Mouse (Mus musculus) hindbrain, postnatal 0 days (tissue): ENCODE measurements around the gene Ephx4. TPM values are rescaled to one million over a fixed set of nuclear protein-coding genes. Genes with fewer than 3 reads are reported as not detected.
"Not testable (repeated sequence)": the region's sequence is repeated elsewhere in the genome, so short reads cannot be mapped to it uniquely, and the experiment has no call there.

Experiments used
- ATAC-seq: fragments of 200-750 bp; cut with Nextera tagmentation; 2 replicates; pipeline ENCODE4 v1.8.0; 2017; ENCODE audit warnings: mild to moderate bottlenecking, moderate TSS enrichment, moderate library complexity
- DNase-seq: peaks from one replicate; pipeline ENCODE4 v3.0.0-alpha.2; 2015; ENCODE audit warnings: low spot score
- H3K27ac ChIP-seq: fragments of 300-500 bp; sonication (generic); 2 replicates; pipeline ENCODE4 v1.5.1; 2014; ENCODE audit warnings: mild to moderate bottlenecking
- H3K27me3 ChIP-seq: fragments of 300-500 bp; sonication (generic); 2 replicates; pipeline ENCODE4 v1.6.1; 2014; ENCODE audit warnings: low read length, mixed read lengths; ENCODE audit not compliant: insufficient read depth
- H3K36me3 ChIP-seq: fragments of 300-500 bp; sonication (generic); 2 replicates; pipeline ENCODE4 v1.6.1; 2014; ENCODE audit warnings: low read length, mixed read lengths; ENCODE audit not compliant: insufficient read depth
- H3K4me1 ChIP-seq: fragments of 300-500 bp; sonication (generic); 2 replicates; pipeline ENCODE4 v1.6.1; 2014; ENCODE audit warnings: antibody characterized with exemption, low read length, mixed read lengths; ENCODE audit not compliant: insufficient read depth
- H3K4me2 ChIP-seq: fragments of 300-500 bp; sonication (generic); 2 replicates; pipeline ENCODE4 v1.6.1; 2014; ENCODE audit warnings: low read depth, mild to moderate bottlenecking, low read length, moderate library complexity, mixed read lengths
- H3K4me3 ChIP-seq: fragments of 300-500 bp; sonication (generic); 2 replicates; pipeline ENCODE4 v1.5.1; 2014; ENCODE audit warnings: low read length
- H3K9ac ChIP-seq: fragments of 300-500 bp; sonication (generic); replicated peaks from 2 replicates; pipeline ENCODE4 v1.6.1; 2014; ENCODE audit warnings: mild to moderate bottlenecking, low read length, moderate library complexity, mixed read lengths
- H3K9me3 ChIP-seq: fragments of 300-500 bp; sonication (generic); 2 replicates; pipeline ENCODE4 v1.6.1; 2016; ENCODE audit warnings: low read length, mixed read lengths
- CTCF ChIP-seq: IDR thresholded peaks from 2 replicates; pipeline ENCODE4 v1.5.1; 2016; ENCODE audit warnings: antibody characterized with exemption, control low read depth, low read depth
- WGBS: fragments of 180-500 bp; shearing (Covaris S2); extraction: QIAGEN DNeasy Blood & Tissue Kit; methylation state at CpG from one replicate; pipeline ENCODE4 v1.1.7; 2014; 5-methylcytosine and 5-hydroxymethylcytosine counted together
- polyA plus RNA-seq: library from polyadenylated mRNA; unstranded; fragments of >200 nt; fragmentation: Nextera tagmentation; extraction: Ambion mirVana; gene quantifications from 2 replicates; pipeline ENCODE4 v1.2.1, GENCODE M21; 2015
- total RNA-seq: library from RNA; depleted of rRNA; stranded (reverse); fragments of >200 nt; gene quantifications from 2 replicates; pipeline ENCODE4 v1.2.3, GENCODE M21; 2014

Ephx4 gene
- total and polyA plus RNA-seq, 2 experiments from 2014 or later: 1.8 to 5.5 TPM

GRCm38 (mm10) chr5:107371335-107371734, 31.2 kb upstream of the Ephx4 start:
- no peaks in the 10 kb centered on the region for H3K27me3 ChIP-seq
- H3K4me1 ChIP-seq: no peaks in the 10 kb centered on the region
- DNase-seq (no peak), ATAC-seq (no peak)
- no peaks in the 10 kb centered on the region for H3K9me3 ChIP-seq
- TF ChIP-seq CTCF: no peak
- H3K4me3 ChIP-seq: no peak overlapping the region
- H3K36me3 ChIP-seq: peaks cover 9% of the 10 kb centered on the region; the same call in 1 of the 2 replicates
- WGBS: 88% methylated on average over 5 of the region's 5 CpGs
- no peak overlapping the region for H3K27ac ChIP-seq
- no peak overlapping the region for H3K4me2 ChIP-seq
- H3K9ac ChIP-seq: no peak overlapping the region

GRCm38 (mm10) chr5:107373256-107373655, 29.3 kb upstream of the Ephx4 start:
- peaks cover 10% of the 10 kb centered on the region; the same call in 1 of the 2 replicates for H3K36me3 ChIP-seq
- 92% methylated on average over 4 of the region's 4 CpGs for whole genome bisulfite sequencing
- H3K4me1 ChIP-seq: no peaks in the 10 kb centered on the region
- no peaks in the 10 kb centered on the region for H3K27me3 ChIP-seq
- no peak for DNase-seq
- H3K4me2 ChIP-seq: no peak overlapping the region
- no peak overlapping the region for H3K4me3 ChIP-seq
- H3K9me3 ChIP-seq: no peaks in the 10 kb centered on the region
- H3K27ac ChIP-seq: no peak overlapping the region
- TF ChIP-seq CTCF: no peak
- no peak for ATAC-seq
- H3K9ac ChIP-seq: no peak overlapping the region

GRCm38 (mm10) chr5:107386448-107386847, 16.1 kb upstream of the Ephx4 start:
- not testable (repeated sequence) for H3K9me3 ChIP-seq, ATAC-seq, H3K36me3 ChIP-seq, H3K4me2 ChIP-seq, H3K4me1 ChIP-seq, H3K27ac ChIP-seq, DNase-seq, H3K4me3 ChIP-seq, H3K27me3 ChIP-seq, H3K9ac ChIP-seq
- TF ChIP-seq CTCF: 0 out of 2 replicates have a peak, but pooled peaks have one; percentile 17

GRCm38 (mm10) chr5:107387788-107388187, 14.7 kb upstream of the Ephx4 start:
- Histone ChIP-seq H3K27me3 (no peaks in the 10 kb centered on the region), H3K27ac (no peak overlapping the region), H3K4me3 (no peak overlapping the region), H3K4me1 (no peaks in the 10 kb centered on the region), H3K4me2 (no peak overlapping the region), H3K9ac (no peak overlapping the region), H3K36me3 (0 out of 2 replicates have a peak, but pooled peaks cover 4% of the 10 kb centered on the region), H3K9me3 (no peaks in the 10 kb centered on the region)
- no peak for ATAC-seq
- TF ChIP-seq CTCF: no peak
- DNase-seq: no peak
- WGBS: 87% methylated on average over 1 of the region's 1 CpGs

- WGBS: 96% methylated on average over 2 of the region's 2 CpGs
- DNase-seq (no peak), ATAC-seq (no peak)
- no peaks in the 10 kb centered on the region for H3K36me3 ChIP-seq
- no peak overlapping the region for H3K4me2 ChIP-seq
- H3K4me1 ChIP-seq: no peaks in the 10 kb centered on the region
- H3K27me3 ChIP-seq: no peaks in the 10 kb centered on the region
- no peak overlapping the region for H3K9ac ChIP-seq
- no peak overlapping the region for H3K27ac ChIP-seq
- H3K9me3 ChIP-seq: no peaks in the 10 kb centered on the region
- H3K4me3 ChIP-seq: no peak overlapping the region
- TF ChIP-seq CTCF: no peak
Measured at GRCm38 (mm10) chr5:107389373-107389772, 13.2 kb upstream of the Ephx4 start.

GRCm38 (mm10) chr5:107394437-107394836, 8.1 kb upstream of the Ephx4 start:
- no peaks in the 10 kb centered on the region for H3K4me1 ChIP-seq
- no peak for TF ChIP-seq CTCF
- WGBS: 69% methylated on average over 2 of the region's 2 CpGs
- H3K36me3 ChIP-seq: no peaks in the 10 kb centered on the region
- no peak overlapping the region for H3K4me2 ChIP-seq
- H3K27ac ChIP-seq: no peak overlapping the region
- H3K9ac ChIP-seq: no peak overlapping the region
- no peaks in the 10 kb centered on the region for H3K9me3 ChIP-seq
- H3K27me3 ChIP-seq: no peaks in the 10 kb centered on the region
- ATAC-seq (no peak), DNase-seq (no peak)
- H3K4me3 ChIP-seq: no peak overlapping the region

GRCm38 (mm10) chr5:107403011-107403946, 743 bp downstream of the Ephx4 start:
- under 1% methylated on average over 71 of the region's 80 CpGs for WGBS
- peak; percentile 77 for ATAC-seq
- peak overlapping the region; percentile 98 for H3K4me2 ChIP-seq
- H3K36me3 ChIP-seq: no peaks in the 10 kb centered on the region
- no peak overlapping the region for H3K27ac ChIP-seq
- H3K9ac ChIP-seq: peak overlapping the region; percentile 58
- H3K27me3 ChIP-seq: no peaks in the 10 kb centered on the region; the same call in 1 of the 2 replicates
- no peaks in the 10 kb centered on the region for H3K9me3 ChIP-seq
- H3K4me1 ChIP-seq: no peaks in the 10 kb centered on the region
- no peak for TF ChIP-seq CTCF
- H3K4me3 ChIP-seq: peak overlapping the region; percentile 71
- DNase-seq: peak; percentile 34
